Mouse (Mus musculus): ENCODE measurements around the gene Smarcb1.

GRCm38 (mm10) chr10:75872025-75872914, 49.1 kb downstream of the Smarcb1 start:
- TF ChIP-seq CTCF (IDR thresholded peaks at IDR 0.05; ENCODE audit: insufficient read depth, low read length) (no peak), POLR2A (IDR thresholded peaks at IDR 0.05; ENCODE audit: borderline replicate concordance, extremely low read depth, low read depth, low read length) (no peak)

Measured in lung, adult 2 months (tissue).